Mouse (Mus musculus): ENCODE data around the gene Vmn2r12.
"Not testable (repeated sequence)": the region's sequence is repeated elsewhere in the genome, so short reads cannot be mapped to it uniquely, and the experiment has no call there.

The Vmn2r12 gene

GRCm38 (mm10) chr5:109097850-109098249 lies at the start of gene Vmn2r12:
TSS of gene Vmn2r12 (minus strand) at chr5:109097950.
- DNase-seq, result not testable (repeated sequence)

DNA sequence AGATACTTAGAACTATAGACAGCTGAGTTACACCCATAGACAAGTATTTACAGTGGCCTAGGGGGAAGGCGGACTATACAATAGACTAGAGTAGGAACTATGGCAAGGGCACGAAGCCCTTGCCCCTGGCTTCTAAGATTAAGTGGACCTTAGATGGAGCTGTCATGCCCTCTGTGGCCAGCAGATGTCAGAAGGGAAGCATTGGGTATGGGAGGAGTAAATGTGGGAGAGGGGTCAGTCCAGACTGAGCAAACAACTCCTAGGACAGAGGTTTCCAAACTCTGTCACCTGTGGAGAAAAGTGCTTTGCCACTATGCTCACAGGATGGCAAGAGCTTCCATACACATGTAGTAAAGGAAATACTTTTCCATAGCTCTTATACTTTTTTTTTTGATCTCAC lies 41.8 kb upstream of the Vmn2r12 start:
- peak in 1 of 2 experiments; percentile 2 for DNase-seq

- no peak for DNase-seq
These were observed 39.0 kb upstream of the Vmn2r12 start for GRCm38 (mm10) chr5:109136731-109137130.

- not testable (repeated sequence) for DNase-seq
These were observed 1.3 kb downstream of the Vmn2r12 start for GRCm38 (mm10) chr5:109096482-109096881.

DNA sequence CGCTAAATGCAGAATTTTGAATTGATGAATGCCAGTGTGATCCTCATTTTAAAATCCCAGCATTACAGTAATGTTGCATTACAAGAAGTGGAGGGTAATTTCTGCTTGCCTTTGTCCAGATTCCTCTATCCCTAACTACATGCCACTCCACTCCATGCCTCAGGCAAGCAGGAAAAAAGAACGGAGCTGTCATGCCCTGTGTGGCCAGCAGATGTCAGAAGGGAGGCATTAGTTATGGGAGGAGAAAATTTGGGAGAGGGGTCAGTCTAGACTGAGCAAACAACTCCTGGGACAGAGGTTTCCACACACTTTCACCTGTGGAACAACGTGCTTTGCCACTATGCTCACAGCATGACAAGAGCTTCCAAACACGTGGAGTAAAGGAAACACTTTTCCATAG lies 25.7 kb downstream of the Vmn2r12 start:
- not testable (repeated sequence) for DNase-seq

DNA sequence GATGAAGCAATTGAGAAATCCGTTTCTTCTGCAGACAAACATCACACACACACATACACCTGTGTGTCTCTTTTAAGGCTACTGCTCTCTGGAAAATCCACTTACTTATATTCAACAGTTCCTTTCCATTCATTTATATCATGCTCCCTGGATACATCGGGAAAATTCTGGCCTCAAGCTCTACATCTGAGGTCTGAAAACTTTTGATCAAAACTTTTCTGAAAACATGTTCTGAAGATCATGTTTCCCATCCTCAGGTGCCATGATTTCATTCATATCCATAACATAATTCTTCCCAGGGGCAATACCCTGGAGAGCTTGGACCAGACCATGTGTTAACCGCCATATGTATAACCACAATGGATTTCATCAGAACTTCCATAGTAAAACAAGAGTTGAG lies 38.3 kb downstream of the Vmn2r12 start, which contains the start of gene Vmn2r11:
TSS of gene Vmn2r11 (minus strand) at position 101 of the 400 bp plus-strand sequence.
- DNase-seq, result not testable (repeated sequence)

DNA sequence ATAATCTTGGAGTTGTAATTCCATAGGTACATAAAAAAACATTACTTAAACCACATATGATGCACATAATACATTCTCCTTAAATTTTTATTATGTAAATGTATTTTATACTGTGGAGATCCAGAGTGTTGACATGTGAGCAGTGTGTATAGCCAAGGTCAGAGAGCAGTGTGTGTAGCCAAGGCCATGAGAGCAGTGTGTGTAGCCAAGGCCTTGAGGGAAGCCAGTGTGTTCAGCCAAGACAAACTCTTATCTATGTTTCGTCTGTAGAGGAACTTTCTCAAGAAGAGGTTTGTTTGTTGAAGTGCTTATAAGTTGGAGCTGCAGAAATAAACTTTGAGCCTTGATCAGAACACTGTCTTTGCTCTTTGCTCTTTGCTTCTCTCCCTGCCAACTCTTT lies 42.5 kb downstream of the Vmn2r12 start:
- DNase-seq, result no peak

All from cerebellum, postnatal 14 days (tissue).